Mouse (Mus musculus): ENCODE data around the gene Ankrd33b. TPM values are rescaled to one million over a fixed set of nuclear protein-coding genes. Genes with fewer than 3 reads are reported as not detected.

Gene Ankrd33b
- polyA plus RNA-seq, 1 experiment, result 7.6 TPM

GRCm38 (mm10) chr15:31337192-31337741 lies 30.3 kb downstream of the Ankrd33b start:
- DNase-seq, result no peak
- H3K4me3 ChIP-seq (ENCODE audit: control insufficient read depth, insufficient read depth, low read length), result no peak overlapping the region
- H3K27me3 ChIP-seq (ENCODE audit: control insufficient read depth, insufficient read depth, low read length), result no peaks in the 10 kb centered on the region
- no peaks in the 10 kb centered on the region for H3K36me3 ChIP-seq (ENCODE audit: control insufficient read depth, insufficient read depth, low read length)
- peaks cover 4% of the 10 kb centered on the region for H3K4me1 ChIP-seq (replicated peaks; ENCODE audit: control insufficient read depth, insufficient read depth, low read length)
- no peak overlapping the region for H3K27ac ChIP-seq (ENCODE audit: control insufficient read depth, insufficient read depth, low read length)
- no peak for TF ChIP-seq CTCF (IDR thresholded peaks at IDR 0.05; ENCODE audit: borderline replicate concordance, control insufficient read depth, extremely low read depth, insufficient read depth, low read length, poor library complexity)
- TF ChIP-seq POLR2A (IDR thresholded peaks at IDR 0.05; ENCODE audit: control insufficient read depth, extremely low read depth, insufficient read depth, low read length, poor library complexity), result no peak
- 83% methylated on average over 14 of the region's 14 CpGs for WGBS

- no peak overlapping the region for H3K27ac ChIP-seq (ENCODE audit: control insufficient read depth, insufficient read depth, low read length)
- H3K27me3 ChIP-seq (ENCODE audit: control insufficient read depth, insufficient read depth, low read length), result no peaks in the 10 kb centered on the region; the same call in 1 of the 2 replicates
- WGBS, result 18% methylated on average over 4 of the region's 4 CpGs
- no peaks in the 10 kb centered on the region for H3K36me3 ChIP-seq (ENCODE audit: control insufficient read depth, insufficient read depth, low read length)
- no peak for TF ChIP-seq POLR2A (IDR thresholded peaks at IDR 0.05; ENCODE audit: control insufficient read depth, extremely low read depth, insufficient read depth, low read length, poor library complexity)
- no peak for TF ChIP-seq CTCF (IDR thresholded peaks at IDR 0.05; ENCODE audit: borderline replicate concordance, control insufficient read depth, extremely low read depth, insufficient read depth, low read length, poor library complexity)
- H3K4me1 ChIP-seq (replicated peaks; ENCODE audit: control insufficient read depth, insufficient read depth, low read length), result peaks cover 4% of the 10 kb centered on the region
- no peak overlapping the region for H3K4me3 ChIP-seq (ENCODE audit: control insufficient read depth, insufficient read depth, low read length)
- no peak for DNase-seq
Observed at GRCm38 (mm10) chr15:31336685-31337084, 30.8 kb downstream of the Ankrd33b start.

- TF ChIP-seq POLR2A (IDR thresholded peaks at IDR 0.05; ENCODE audit: control insufficient read depth, extremely low read depth, insufficient read depth, low read length, poor library complexity) (no peak), CTCF (IDR thresholded peaks at IDR 0.05; ENCODE audit: borderline replicate concordance, control insufficient read depth, extremely low read depth, insufficient read depth, low read length, poor library complexity) (no peak)
- DNase-seq, result no peak
- peaks cover 4% of the 10 kb centered on the region for H3K4me1 ChIP-seq (replicated peaks; ENCODE audit: control insufficient read depth, insufficient read depth, low read length)
- no peak overlapping the region for H3K4me3 ChIP-seq (ENCODE audit: control insufficient read depth, insufficient read depth, low read length)
- no peaks in the 10 kb centered on the region for H3K36me3 ChIP-seq (ENCODE audit: control insufficient read depth, insufficient read depth, low read length)
- H3K27ac ChIP-seq (ENCODE audit: control insufficient read depth, insufficient read depth, low read length), result no peak overlapping the region
- no peaks in the 10 kb centered on the region; the same call in 1 of the 2 replicates for H3K27me3 ChIP-seq (ENCODE audit: control insufficient read depth, insufficient read depth, low read length)
- whole genome bisulfite sequencing, result 95% methylated on average over 5 of the region's 5 CpGs
Observed at GRCm38 (mm10) chr15:31334829-31335228, 32.7 kb downstream of the Ankrd33b start.

- no peaks in the 10 kb centered on the region; the same call in 1 of the 2 replicates for H3K27me3 ChIP-seq (ENCODE audit: control insufficient read depth, insufficient read depth, low read length)
- no peak overlapping the region for H3K4me3 ChIP-seq (ENCODE audit: control insufficient read depth, insufficient read depth, low read length)
- 18% methylated on average over 7 of the region's 7 CpGs for WGBS
- H3K27ac ChIP-seq (ENCODE audit: control insufficient read depth, insufficient read depth, low read length), result no peak overlapping the region
- H3K4me1 ChIP-seq (replicated peaks; ENCODE audit: control insufficient read depth, insufficient read depth, low read length), result peaks cover 4% of the 10 kb centered on the region
- DNase-seq, result no peak
- no peaks in the 10 kb centered on the region for H3K36me3 ChIP-seq (ENCODE audit: control insufficient read depth, insufficient read depth, low read length)
- TF ChIP-seq CTCF (IDR thresholded peaks at IDR 0.05; ENCODE audit: borderline replicate concordance, control insufficient read depth, extremely low read depth, insufficient read depth, low read length, poor library complexity), result no peak
- no peak for TF ChIP-seq POLR2A (IDR thresholded peaks at IDR 0.05; ENCODE audit: control insufficient read depth, extremely low read depth, insufficient read depth, low read length, poor library complexity)
Observed at GRCm38 (mm10) chr15:31332541-31333163, 34.9 kb downstream of the Ankrd33b start.

- peaks cover 4% of the 10 kb centered on the region for H3K4me1 ChIP-seq (replicated peaks; ENCODE audit: control insufficient read depth, insufficient read depth, low read length)
- TF ChIP-seq POLR2A (IDR thresholded peaks at IDR 0.05; ENCODE audit: control insufficient read depth, extremely low read depth, insufficient read depth, low read length, poor library complexity) (no peak), CTCF (IDR thresholded peaks at IDR 0.05; ENCODE audit: borderline replicate concordance, control insufficient read depth, extremely low read depth, insufficient read depth, low read length, poor library complexity) (no peak)
- no peak overlapping the region for H3K27ac ChIP-seq (ENCODE audit: control insufficient read depth, insufficient read depth, low read length)
- no peaks in the 10 kb centered on the region; the same call in 1 of the 2 replicates for H3K27me3 ChIP-seq (ENCODE audit: control insufficient read depth, insufficient read depth, low read length)
- DNase-seq, result no peak
- H3K4me3 ChIP-seq (ENCODE audit: control insufficient read depth, insufficient read depth, low read length), result no peak overlapping the region
- no peaks in the 10 kb centered on the region for H3K36me3 ChIP-seq (ENCODE audit: control insufficient read depth, insufficient read depth, low read length)
- WGBS, result 89% methylated on average over 4 of the region's 4 CpGs
Observed at GRCm38 (mm10) chr15:31331742-31332141, 35.8 kb downstream of the Ankrd33b start.

GRCm38 (mm10) chr15:31328082-31328614 lies 39.4 kb downstream of the Ankrd33b start:
- Histone ChIP-seq H3K36me3 (ENCODE audit: control insufficient read depth, insufficient read depth, low read length) (no peaks in the 10 kb centered on the region), H3K4me3 (ENCODE audit: control insufficient read depth, insufficient read depth, low read length) (no peak overlapping the region), H3K27ac (ENCODE audit: control insufficient read depth, insufficient read depth, low read length) (no peak overlapping the region), H3K27me3 (ENCODE audit: control insufficient read depth, insufficient read depth, low read length) (no peaks in the 10 kb centered on the region; the same call in 1 of the 2 replicates), H3K4me1 (replicated peaks; ENCODE audit: control insufficient read depth, insufficient read depth, low read length) (peaks cover 4% of the 10 kb centered on the region)
- DNase-seq, result no peak
- TF ChIP-seq POLR2A (IDR thresholded peaks at IDR 0.05; ENCODE audit: control insufficient read depth, extremely low read depth, insufficient read depth, low read length, poor library complexity), result no peak
- TF ChIP-seq CTCF (IDR thresholded peaks at IDR 0.05; ENCODE audit: borderline replicate concordance, control insufficient read depth, extremely low read depth, insufficient read depth, low read length, poor library complexity), result no peak
- 96% methylated on average over 9 of the region's 9 CpGs for WGBS
